Mouse (Mus musculus) embryonic facial prominence, embryonic 11.5 days (tissue): ENCODE results near the gene Slc17a4. TPM values are rescaled to one million over a fixed set of nuclear protein-coding genes. Genes with fewer than 3 reads are reported as not detected.
A peak's percentile ranks its signal among the peaks of the same experiment; 100 is the strongest.

Experiments used
- ATAC-seq: fragments of 200-750 bp; cut with Nextera tagmentation; replicated peaks from 2 replicates; pipeline ENCODE4 v1.8.0; 2017; ENCODE audit warnings: low read depth; ENCODE audit not compliant: insufficient number of reproducible peaks, low FRiP score, low TSS enrichment
- DNase-seq: peaks from one replicate; pipeline ENCODE4 v3.0.0-alpha.2; 2015; ENCODE audit warnings: low spot score
- H3K27ac ChIP-seq: fragments of 300-500 bp; sonication (generic); replicated peaks from 2 replicates; pipeline ENCODE4 v1.5.1; 2014; ENCODE audit warnings: mild to moderate bottlenecking, low read depth, low read length, control low read depth
- H3K27me3 ChIP-seq: fragments of 300-500 bp; sonication (generic); 2 replicates; pipeline ENCODE4 v1.6.1; 2014; ENCODE audit warnings: mild to moderate bottlenecking, low read length, moderate library complexity, mixed read lengths; ENCODE audit not compliant: control insufficient read depth, insufficient read depth
- H3K36me3 ChIP-seq: fragments of 300-500 bp; sonication (generic); replicated peaks from 2 replicates; pipeline ENCODE4 v1.6.1; 2014; ENCODE audit warnings: low read depth, mild to moderate bottlenecking, low read length, moderate library complexity, mixed read lengths; ENCODE audit not compliant: control insufficient read depth, insufficient read depth
- H3K4me1 ChIP-seq: fragments of 300-500 bp; sonication (generic); 2 replicates; pipeline ENCODE4 v1.6.1; 2014; ENCODE audit warnings: low read length, mixed read lengths; ENCODE audit not compliant: control insufficient read depth, insufficient read depth
- H3K4me2 ChIP-seq: fragments of 300-500 bp; sonication (generic); 2 replicates; pipeline ENCODE4 v1.6.1; 2014; ENCODE audit warnings: low read depth, mild to moderate bottlenecking, control low read depth, low read length, moderate library complexity
- H3K4me3 ChIP-seq: fragments of 300-500 bp; sonication (generic); 2 replicates; pipeline ENCODE4 v1.5.1; 2014; ENCODE audit warnings: low read depth, low read length, control low read depth
- H3K9ac ChIP-seq: fragments of 300-500 bp; sonication (generic); replicated peaks from 2 replicates; pipeline ENCODE4 v1.6.1; 2014; ENCODE audit warnings: mild to moderate bottlenecking, control low read depth, low read length
- H3K9me3 ChIP-seq: fragments of 300-500 bp; sonication (generic); replicated peaks from 2 replicates; pipeline ENCODE4 v1.6.1; 2016; ENCODE audit warnings: mild to moderate bottlenecking, low read length, inconsistent platforms, mixed read lengths; ENCODE audit not compliant: control insufficient read depth
- WGBS: fragments of 180-500 bp; shearing (Covaris S2); extraction: QIAGEN DNeasy Blood & Tissue Kit; methylation state at CpG from one replicate; pipeline ENCODE4 v1.1.7; 2014; 5-methylcytosine and 5-hydroxymethylcytosine counted together
- polyA plus RNA-seq: library from polyadenylated mRNA; unstranded; fragments of >200 nt; fragmentation: Nextera tagmentation; extraction: Ambion mirVana; gene quantifications from 2 replicates; pipeline ENCODE4 v1.2.1, GENCODE M21; 2014

Slc17a4 gene
- polyA plus RNA-seq, 1 experiment from 2014 or later, result not detected

GRCm38 (mm10) chr13:23913791-23914306 lies 960 bp downstream of the Slc17a4 start:
- Histone ChIP-seq H3K9me3 (no peaks in the 10 kb centered on the region), H3K4me2 (no peak overlapping the region), H3K36me3 (no peaks in the 10 kb centered on the region), H3K27me3 (no peaks in the 10 kb centered on the region), H3K4me3 (no peak overlapping the region), H3K4me1 (no peaks in the 10 kb centered on the region), H3K9ac (no peak overlapping the region), H3K27ac (no peak overlapping the region)
- 65% methylated on average over 6 of the region's 6 CpGs for WGBS
- DNase-seq, result no peak
- no peak for ATAC-seq

- Histone ChIP-seq H3K27ac (no peak overlapping the region), H3K4me3 (no peak overlapping the region), H3K27me3 (no peaks in the 10 kb centered on the region), H3K36me3 (no peaks in the 10 kb centered on the region), H3K4me2 (no peak overlapping the region), H3K9me3 (no peaks in the 10 kb centered on the region), H3K9ac (no peak overlapping the region), H3K4me1 (no peaks in the 10 kb centered on the region)
- DNase-seq (no peak), ATAC-seq (no peak)
- 82% methylated on average over 5 of the region's 5 CpGs for WGBS
Observed at GRCm38 (mm10) chr13:23911335-23911734, 3.5 kb downstream of the Slc17a4 start.

GRCm38 (mm10) chr13:23910121-23910520 lies 4.7 kb downstream of the Slc17a4 start:
- 61% methylated on average over 5 of the region's 5 CpGs for WGBS
- DNase-seq (no peak), ATAC-seq (no peak)
- no peak overlapping the region for H3K9ac ChIP-seq
- H3K27ac ChIP-seq, result no peak overlapping the region
- no peaks in the 10 kb centered on the region for H3K27me3 ChIP-seq
- no peaks in the 10 kb centered on the region for H3K9me3 ChIP-seq
- H3K4me2 ChIP-seq, result no peak overlapping the region
- no peaks in the 10 kb centered on the region for H3K4me1 ChIP-seq
- H3K4me3 ChIP-seq, result no peak overlapping the region
- no peaks in the 10 kb centered on the region for H3K36me3 ChIP-seq

GRCm38 (mm10) chr13:23906906-23907305 lies 7.9 kb downstream of the Slc17a4 start:
- 95% methylated on average over 5 of the region's 5 CpGs for WGBS
- no peak for DNase-seq
- Histone ChIP-seq H3K4me1 (no peaks in the 10 kb centered on the region), H3K27me3 (no peaks in the 10 kb centered on the region), H3K4me3 (no peak overlapping the region), H3K36me3 (no peaks in the 10 kb centered on the region), H3K27ac (no peak overlapping the region), H3K4me2 (no peak overlapping the region), H3K9ac (no peak overlapping the region), H3K9me3 (no peaks in the 10 kb centered on the region)
- ATAC-seq, result no peak

GRCm38 (mm10) chr13:23898242-23898641 lies 16.6 kb downstream of the Slc17a4 start:
- H3K27me3 ChIP-seq, result no peaks in the 10 kb centered on the region
- DNase-seq, result no peak

GRCm38 (mm10) chr13:23893269-23893593 lies 21.6 kb downstream of the Slc17a4 start:
- Histone ChIP-seq H3K36me3 (no peaks in the 10 kb centered on the region), H3K4me1 (no peaks in the 10 kb centered on the region; the same call in 1 of the 2 replicates), H3K27me3 (no peaks in the 10 kb centered on the region), H3K4me3 (no peak overlapping the region), H3K9ac (no peak overlapping the region), H3K9me3 (no peaks in the 10 kb centered on the region), H3K27ac (no peak overlapping the region), H3K4me2 (no peak overlapping the region)
- DNase-seq (no peak), ATAC-seq (0 out of 2 replicates have a peak, but pooled peaks have one; percentile 29)
- WGBS, result 54% methylated on average over 4 of the region's 4 CpGs

More at GRCm38 (mm10) chr13:23898242-23898641, 16.6 kb downstream of the Slc17a4 start:
- no peaks in the 10 kb centered on the region for H3K36me3 ChIP-seq
- no peak overlapping the region for H3K27ac ChIP-seq
- H3K9me3 ChIP-seq, result no peaks in the 10 kb centered on the region
- H3K9ac ChIP-seq, result no peak overlapping the region
- H3K4me1 ChIP-seq, result no peaks in the 10 kb centered on the region
- 52% methylated on average over 6 of the region's 6 CpGs for WGBS
- no peak for ATAC-seq
- no peak overlapping the region for H3K4me2 ChIP-seq
- H3K4me3 ChIP-seq, result no peak overlapping the region

- Histone ChIP-seq H3K27ac (no peak overlapping the region), H3K4me1 (no peaks in the 10 kb centered on the region; the same call in 1 of the 2 replicates), H3K27me3 (no peaks in the 10 kb centered on the region), H3K4me2 (no peak overlapping the region), H3K9me3 (no peaks in the 10 kb centered on the region), H3K36me3 (no peaks in the 10 kb centered on the region), H3K9ac (no peak overlapping the region), H3K4me3 (no peak overlapping the region)
- ATAC-seq (no peak), DNase-seq (no peak)
- WGBS, result 26% methylated on average over 9 of the region's 9 CpGs
Observed at GRCm38 (mm10) chr13:23892592-23893268, 22.1 kb downstream of the Slc17a4 start.

- H3K27ac ChIP-seq, result no peak overlapping the region
- H3K9me3 ChIP-seq, result no peaks in the 10 kb centered on the region
- no peak overlapping the region for H3K4me2 ChIP-seq
- 38% methylated on average over 6 of the region's 6 CpGs for WGBS
- H3K4me3 ChIP-seq, result no peak overlapping the region
- ATAC-seq (no peak), DNase-seq (no peak)
- H3K9ac ChIP-seq, result no peak overlapping the region
- H3K4me1 ChIP-seq, result no peaks in the 10 kb centered on the region; the same call in 1 of the 2 replicates
- no peaks in the 10 kb centered on the region for H3K27me3 ChIP-seq
- H3K36me3 ChIP-seq, result no peaks in the 10 kb centered on the region
Observed at GRCm38 (mm10) chr13:23889011-23889605, 25.7 kb downstream of the Slc17a4 start.
